Mouse (Mus musculus) cerebellum, postnatal 10 days (tissue): ENCODE measurements around the gene Rgs21.

Experiments used
- DNase-seq, 2 experiments: peaks; one replicate each; pipeline ENCODE4 v3.0.0; 2021; ENCODE audit warnings: mixed read lengths in 2 of 2

The Rgs21 gene

GRCm38 (mm10) chr1:144567567-144567966 lies at the start of gene Rgs21:
TSS of gene Rgs21 (minus strand) at chr1:144567667.
- no peak for DNase-seq

- no peak for DNase-seq
These were observed 36.6 kb upstream of the Rgs21 start for GRCm38 (mm10) chr1:144604071-144604470.

- no peak for DNase-seq
These were observed 35.5 kb upstream of the Rgs21 start for GRCm38 (mm10) chr1:144602987-144603386.

DNA sequence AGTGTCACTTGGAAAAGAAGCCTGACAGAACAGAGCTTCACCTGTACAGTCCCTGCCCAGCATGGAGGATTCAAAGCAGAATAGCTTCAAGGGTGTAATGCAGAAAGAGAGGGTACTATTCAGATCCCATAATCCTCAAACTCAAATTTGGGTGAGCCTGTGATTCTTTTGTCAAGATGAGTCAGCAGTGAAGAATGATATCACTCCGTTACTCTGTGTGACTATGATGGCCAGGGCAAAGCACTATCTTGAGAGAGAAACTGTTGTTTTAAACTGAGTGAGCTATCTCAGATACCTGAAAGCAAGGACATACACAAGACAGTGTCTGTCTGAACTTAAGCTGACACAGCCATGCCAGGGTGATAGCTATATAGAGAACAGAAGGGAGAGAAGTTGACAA lies 11.9 kb upstream of the Rgs21 start:
- DNase-seq: no peak

- no peak for DNase-seq
These were observed 5.5 kb upstream of the Rgs21 start for GRCm38 (mm10) chr1:144572972-144573371.

- no peak for DNase-seq
These were observed 2.4 kb upstream of the Rgs21 start for GRCm38 (mm10) chr1:144569905-144570304.

GRCm38 (mm10) chr1:144545142-144545541 lies 22.3 kb downstream of the Rgs21 start:
- no peak for DNase-seq

DNA sequence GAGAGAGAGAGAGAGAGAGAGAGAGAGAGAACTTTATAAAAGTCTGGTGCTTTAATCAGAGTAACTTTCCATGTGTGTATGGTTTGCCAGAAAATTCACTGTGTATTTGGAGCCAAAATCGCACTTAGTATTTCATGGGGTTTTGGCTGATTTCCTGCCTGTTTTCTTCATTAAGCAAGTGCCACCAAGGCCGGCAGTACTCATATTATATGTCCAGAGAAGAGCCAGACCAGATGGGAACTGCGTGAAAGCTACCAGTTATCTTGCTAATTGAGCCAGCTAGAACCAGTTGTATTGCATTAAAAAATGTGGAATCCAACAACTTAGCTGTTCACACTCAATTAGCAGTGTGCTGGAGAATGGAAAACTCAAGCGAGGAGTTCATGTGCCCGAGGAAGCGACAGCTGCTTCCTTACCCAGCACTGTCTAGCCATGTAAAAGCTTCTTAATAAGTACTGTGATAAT lies 22.9 kb downstream of the Rgs21 start:
- DNase-seq: peak; percentile 40 to 44

- DNase-seq: no peak
These were observed 35.7 kb downstream of the Rgs21 start for GRCm38 (mm10) chr1:144531746-144532145.

- DNase-seq: peak; percentile 16 to 18
These were observed 49.5 kb downstream of the Rgs21 start for GRCm38 (mm10) chr1:144517878-144518426.

- DNase-seq: no peak
These were observed 65.2 kb downstream of the Rgs21 start for GRCm38 (mm10) chr1:144502241-144502640.

DNA sequence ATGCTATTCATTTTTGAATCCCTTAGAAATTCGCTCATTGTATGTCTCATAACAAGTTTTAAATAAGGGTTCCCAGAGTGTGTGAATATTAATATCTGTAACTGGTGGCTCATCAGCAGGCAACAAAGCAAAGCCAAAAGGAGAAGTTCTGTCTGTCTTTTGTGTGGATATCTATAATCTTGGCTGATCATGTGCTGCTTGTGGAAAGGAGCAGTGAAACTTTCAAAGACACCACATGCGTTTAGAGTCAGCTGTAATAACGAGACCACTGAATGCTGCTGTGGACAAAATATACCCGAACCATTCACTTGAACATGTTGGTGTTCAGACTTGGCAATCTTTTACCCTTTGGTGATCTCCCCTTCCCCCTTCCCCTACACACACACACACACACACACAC lies 67.0 kb downstream of the Rgs21 start:
- no peak for DNase-seq

DNA sequence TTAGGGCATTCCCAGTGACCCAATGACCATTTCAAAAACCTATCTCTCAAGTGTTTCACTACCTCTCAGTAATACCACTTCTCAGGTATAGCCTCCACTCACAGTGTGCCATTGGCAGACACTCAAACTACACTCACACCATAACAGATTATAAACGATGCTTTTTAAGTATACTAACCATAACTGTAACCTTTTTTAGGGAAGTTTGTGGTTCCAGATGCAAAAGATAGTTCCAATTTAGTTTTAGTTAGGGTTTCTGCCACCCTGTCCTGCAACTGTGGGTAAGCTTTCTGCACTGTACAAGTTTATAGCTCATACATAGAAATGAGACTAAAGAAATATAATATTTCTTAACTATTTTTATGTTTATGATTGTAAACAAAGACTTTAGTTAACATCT lies 67.7 kb downstream of the Rgs21 start:
- no peak for DNase-seq

DNA sequence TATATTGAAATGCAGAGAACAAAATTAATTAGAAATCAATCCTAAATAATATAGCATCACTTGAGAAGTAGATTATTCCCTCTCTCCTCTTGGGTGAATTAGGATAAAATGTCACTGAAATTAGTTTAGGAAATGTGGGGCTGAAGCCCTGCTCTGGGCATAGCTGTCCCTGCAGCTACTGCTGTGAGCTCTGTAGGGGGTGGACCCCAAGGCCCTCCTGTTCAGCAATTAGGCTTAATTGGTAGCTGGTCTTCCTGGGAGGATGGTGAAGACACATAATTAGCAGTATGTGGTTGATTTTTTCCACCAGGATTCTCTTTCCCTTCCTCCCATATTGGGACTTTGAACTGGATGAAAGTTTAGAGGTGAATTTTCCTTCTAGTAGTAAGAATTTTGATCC lies 68.7 kb downstream of the Rgs21 start:
- DNase-seq: no peak

GRCm38 (mm10) chr1:144498051-144498450 lies 69.4 kb downstream of the Rgs21 start:
- no peak for DNase-seq

- DNase-seq: no peak
These were observed 74.1 kb downstream of the Rgs21 start for GRCm38 (mm10) chr1:144493336-144493735.

- no peak for DNase-seq
These were observed 79.1 kb downstream of the Rgs21 start for GRCm38 (mm10) chr1:144488223-144488835.
